Mouse (Mus musculus) heart, adult 2 months (tissue): ENCODE results near the gene Ctrc.

Experiments used
- CTCF ChIP-seq: fragments of 200-600 bp; IDR thresholded peaks from 2 replicates; pipeline ENCODE4 v1.8.1; 2022; ENCODE audit warnings: antibody characterized with exemption, mild to moderate bottlenecking, moderate library complexity
- POLR2A ChIP-seq: fragments of 200-500 bp; IDR thresholded peaks from 2 replicates; pipeline ENCODE4 v1.6.1; 2011; ENCODE audit warnings: mild to moderate bottlenecking, low read depth, low read length, control low read depth; ENCODE audit not compliant: insufficient read depth

DNA sequence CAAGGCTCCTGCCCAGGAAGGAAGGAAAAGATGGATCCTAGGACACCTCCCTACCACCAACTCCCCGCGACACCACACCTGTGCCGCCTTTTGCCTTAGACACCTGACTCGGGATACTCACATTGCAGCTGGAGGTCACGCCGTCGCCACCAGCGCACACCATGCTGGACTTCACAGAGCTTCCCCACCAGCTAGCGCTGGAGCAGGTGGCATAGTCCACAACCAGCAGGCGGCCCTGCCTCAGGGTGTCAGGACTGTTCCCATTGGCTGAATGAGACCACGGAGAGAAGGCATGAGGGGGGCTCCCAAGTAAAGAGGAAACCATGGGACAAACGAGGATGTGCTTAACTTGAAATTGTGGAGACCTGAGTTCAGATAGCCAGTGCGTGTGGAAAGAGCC is 27.3 kb downstream of the Ctrc start:
- TF ChIP-seq CTCF (no peak), POLR2A (no peak)
